Mouse (Mus musculus): ENCODE measurements around the gene Ltb4r1. TPM values are rescaled to one million over a fixed set of nuclear protein-coding genes. Genes with fewer than 3 reads are reported as not detected.

Ltb4r1 gene
- polyA plus RNA-seq, 1 experiment from 2014 or later: 0.26 TPM

DNA sequence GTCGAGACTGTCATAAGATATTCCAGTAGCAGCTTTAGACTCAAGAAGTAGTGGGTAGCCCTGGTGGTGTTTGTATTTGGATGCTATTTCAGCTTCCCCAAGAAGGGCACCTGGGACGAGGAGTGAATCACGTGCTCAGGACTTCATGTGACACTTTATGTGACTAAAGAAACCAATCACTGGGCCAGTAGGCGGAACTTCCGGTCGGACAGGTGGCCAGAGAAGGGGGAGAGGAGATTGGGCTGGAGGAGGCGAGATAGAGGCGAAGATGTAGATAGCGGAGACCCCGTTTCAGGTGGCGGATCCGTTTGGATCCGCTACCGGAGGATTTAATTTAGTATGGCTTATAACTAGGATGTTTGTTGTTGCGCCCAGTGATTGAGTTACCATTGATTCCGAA is 49.1 kb downstream of the Ltb4r1 start:
- DNase-seq (ENCODE audit: extremely low spot score, low spot score): peak; percentile 78
- Histone ChIP-seq H3K36me3 (replicated peaks) (no peaks in the 10 kb centered on the region), H3K9me3 (no peaks in the 10 kb centered on the region), H3K4me3 (peak overlapping the region; percentile 63), H3K27ac (peak overlapping the region; percentile 74), H3K4me1 (peaks cover 9% of the 10 kb centered on the region), H3K27me3 (ENCODE audit: poor library complexity, severe bottlenecking) (no peaks in the 10 kb centered on the region)
- WGBS: 24% methylated on average over 16 of the region's 16 CpGs

DNA sequence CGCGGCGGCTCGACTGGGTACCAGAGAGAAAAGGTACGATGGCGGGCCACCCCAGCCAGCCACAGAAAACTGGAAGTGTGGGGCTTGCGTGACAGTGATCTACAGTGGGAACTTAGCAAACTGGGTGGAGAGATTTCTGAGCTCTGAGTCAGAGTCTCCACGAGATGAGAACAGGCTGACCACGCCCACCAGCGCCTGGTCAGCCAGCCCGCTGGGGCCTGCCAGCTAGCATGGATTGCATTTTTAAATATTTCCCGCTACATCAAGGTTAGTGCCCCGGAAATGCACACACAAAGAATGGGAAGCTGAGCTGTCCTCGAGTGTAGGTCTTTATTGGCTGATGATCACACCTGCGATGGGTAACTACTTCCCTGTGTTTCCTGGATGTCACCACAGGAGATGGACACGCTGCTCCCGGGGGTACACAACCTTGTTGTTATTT is 49.6 kb downstream of the Ltb4r1 start:
- H3K9me3 ChIP-seq: no peaks in the 10 kb centered on the region
- H3K27me3 ChIP-seq (ENCODE audit: poor library complexity, severe bottlenecking): no peaks in the 10 kb centered on the region
- H3K27ac ChIP-seq: peak overlapping the region; percentile 74
- H3K4me3 ChIP-seq: peak overlapping the region; percentile 63
- no peak for DNase-seq (ENCODE audit: extremely low spot score, low spot score)
- no peaks in the 10 kb centered on the region for H3K36me3 ChIP-seq (replicated peaks)
- 25% methylated on average over 17 of the region's 17 CpGs for WGBS
- peaks cover 9% of the 10 kb centered on the region for H3K4me1 ChIP-seq

Other genes with a start within 250 kb of the Ltb4r1 start
- gene Nrl, start 241.0 kb upstream of the Ltb4r1 start, polyA plus RNA-seq (2016; fragmentation: Nextera tagmentation; extraction: Ambion mirVana): not detected in 2 replicates
- 18.3 and 20.0 TPM in 2 replicates for gene Pck2, start 225.7 kb upstream of the Ltb4r1 start, polyA plus RNA-seq (2016; fragmentation: Nextera tagmentation; extraction: Ambion mirVana)
- gene Dcaf11, start 206.0 kb upstream of the Ltb4r1 start, polyA plus RNA-seq (2016; fragmentation: Nextera tagmentation; extraction: Ambion mirVana): 68.1 and 73.3 TPM in 2 replicates
- not detected in 2 replicates for gene A730061H03Rik, start 205.6 kb upstream of the Ltb4r1 start, polyA plus RNA-seq (2016; fragmentation: Nextera tagmentation; extraction: Ambion mirVana)
- gene Fitm1, start 190.3 kb upstream of the Ltb4r1 start, polyA plus RNA-seq (2016; fragmentation: Nextera tagmentation; extraction: Ambion mirVana): not detected in 2 replicates
- gene Psme1, start 187.8 kb upstream of the Ltb4r1 start, polyA plus RNA-seq (2016; fragmentation: Nextera tagmentation; extraction: Ambion mirVana): 90.9 and 94.3 TPM in 2 replicates
- gene Emc9, start 180.7 kb upstream of the Ltb4r1 start, polyA plus RNA-seq (2016; fragmentation: Nextera tagmentation; extraction: Ambion mirVana): 5.3 and 5.4 TPM in 2 replicates
- 154 and 171 TPM in 2 replicates for gene Psme2, start 174.8 kb upstream of the Ltb4r1 start, polyA plus RNA-seq (2016; fragmentation: Nextera tagmentation; extraction: Ambion mirVana)
- 20.5 and 21.3 TPM in 2 replicates for gene Rnf31, start 174.3 kb upstream of the Ltb4r1 start, polyA plus RNA-seq (2016; fragmentation: Nextera tagmentation; extraction: Ambion mirVana)
- 7.3 and 7.6 TPM in 2 replicates for gene Irf9, start 162.4 kb upstream of the Ltb4r1 start, polyA plus RNA-seq (2016; fragmentation: Nextera tagmentation; extraction: Ambion mirVana)
- gene Rec8, start 147.9 kb upstream of the Ltb4r1 start, polyA plus RNA-seq (2016; fragmentation: Nextera tagmentation; extraction: Ambion mirVana): 5.6 and 5.7 TPM in 2 replicates
- 110 and 123 TPM in 2 replicates for gene Ipo4, start 130.0 kb upstream of the Ltb4r1 start, polyA plus RNA-seq (2016; fragmentation: Nextera tagmentation; extraction: Ambion mirVana)
- 0.98 and 1.00 TPM in 2 replicates for gene Gm49378, start 128.1 kb upstream of the Ltb4r1 start, polyA plus RNA-seq (2016; fragmentation: Nextera tagmentation; extraction: Ambion mirVana)
- gene Tm9sf1, start 122.2 kb upstream of the Ltb4r1 start, polyA plus RNA-seq (2016; fragmentation: Nextera tagmentation; extraction: Ambion mirVana): 78.3 and 78.7 TPM in 2 replicates
- gene Tssk4, start 115.8 kb upstream of the Ltb4r1 start, polyA plus RNA-seq (2016; fragmentation: Nextera tagmentation; extraction: Ambion mirVana): 0.58 and 1.1 TPM in 2 replicates
- gene Mdp1, start 105.5 kb upstream of the Ltb4r1 start, polyA plus RNA-seq (2016; fragmentation: Nextera tagmentation; extraction: Ambion mirVana): 62.4 and 63.7 TPM in 2 replicates
- gene Gmpr2, start 94.0 kb upstream of the Ltb4r1 start, polyA plus RNA-seq (2016; fragmentation: Nextera tagmentation; extraction: Ambion mirVana): 59.9 and 62.4 TPM in 2 replicates
- 664 and 665 TPM in 2 replicates for gene Nedd8, start 93.8 kb upstream of the Ltb4r1 start, polyA plus RNA-seq (2016; fragmentation: Nextera tagmentation; extraction: Ambion mirVana)
- 78.8 and 79.7 TPM in 2 replicates for gene Tinf2, start 84.1 kb upstream of the Ltb4r1 start, polyA plus RNA-seq (2016; fragmentation: Nextera tagmentation; extraction: Ambion mirVana)
- 0.26 and 0.44 TPM in 2 replicates for gene Tgm1, start 52.0 kb upstream of the Ltb4r1 start, polyA plus RNA-seq (2016; fragmentation: Nextera tagmentation; extraction: Ambion mirVana)
- gene Rabggta, start 43.7 kb upstream of the Ltb4r1 start, polyA plus RNA-seq (2016; fragmentation: Nextera tagmentation; extraction: Ambion mirVana): 30.2 and 31.5 TPM in 2 replicates
- gene Dhrs1, start 20.3 kb upstream of the Ltb4r1 start, polyA plus RNA-seq (2016; fragmentation: Nextera tagmentation; extraction: Ambion mirVana): 59.1 and 62.5 TPM in 2 replicates
- 63.0 and 68.4 TPM in 2 replicates for gene Nop9, start 20.3 kb upstream of the Ltb4r1 start, polyA plus RNA-seq (2016; fragmentation: Nextera tagmentation; extraction: Ambion mirVana)
- 0.33 TPM in 1 of 2 replicates, not detected in the other for gene Cideb, start 7.5 kb upstream of the Ltb4r1 start, polyA plus RNA-seq (2016; fragmentation: Nextera tagmentation; extraction: Ambion mirVana)
- 0.19 and 0.28 TPM in 2 replicates for gene Ltb4r2, start 4.5 kb upstream of the Ltb4r1 start, polyA plus RNA-seq (2016; fragmentation: Nextera tagmentation; extraction: Ambion mirVana)
- 4.6 and 5.4 TPM in 2 replicates for gene Adcy4, start 18.1 kb downstream of the Ltb4r1 start, polyA plus RNA-seq (2016; fragmentation: Nextera tagmentation; extraction: Ambion mirVana)
- gene Ripk3, start 22.9 kb downstream of the Ltb4r1 start, polyA plus RNA-seq (2016; fragmentation: Nextera tagmentation; extraction: Ambion mirVana): 8.0 and 10.2 TPM in 2 replicates
- gene Nfatc4, start 57.2 kb downstream of the Ltb4r1 start, polyA plus RNA-seq (2016; fragmentation: Nextera tagmentation; extraction: Ambion mirVana): 37.9 and 39.1 TPM in 2 replicates
- gene Nynrin, start 88.0 kb downstream of the Ltb4r1 start, polyA plus RNA-seq (2016; fragmentation: Nextera tagmentation; extraction: Ambion mirVana): 24.5 and 25.8 TPM in 2 replicates
- 0.10 and 0.12 TPM in 2 replicates for gene Cbln3, start 118.4 kb downstream of the Ltb4r1 start, polyA plus RNA-seq (2016; fragmentation: Nextera tagmentation; extraction: Ambion mirVana)
- gene Khnyn, start 119.0 kb downstream of the Ltb4r1 start, polyA plus RNA-seq (2016; fragmentation: Nextera tagmentation; extraction: Ambion mirVana): 22.7 and 25.3 TPM in 2 replicates
- gene Sdr39u1, start 134.3 kb downstream of the Ltb4r1 start, polyA plus RNA-seq (2016; fragmentation: Nextera tagmentation; extraction: Ambion mirVana): 41.9 and 48.9 TPM in 2 replicates
- not detected in 2 replicates for gene Cma1, start 178.7 kb downstream of the Ltb4r1 start, polyA plus RNA-seq (2016; fragmentation: Nextera tagmentation; extraction: Ambion mirVana)
- not detected in 2 replicates for gene Cma2, start 185.0 kb downstream of the Ltb4r1 start, polyA plus RNA-seq (2016; fragmentation: Nextera tagmentation; extraction: Ambion mirVana)